Mouse (Mus musculus): ENCODE data around the gene Rnft1.

DNA sequence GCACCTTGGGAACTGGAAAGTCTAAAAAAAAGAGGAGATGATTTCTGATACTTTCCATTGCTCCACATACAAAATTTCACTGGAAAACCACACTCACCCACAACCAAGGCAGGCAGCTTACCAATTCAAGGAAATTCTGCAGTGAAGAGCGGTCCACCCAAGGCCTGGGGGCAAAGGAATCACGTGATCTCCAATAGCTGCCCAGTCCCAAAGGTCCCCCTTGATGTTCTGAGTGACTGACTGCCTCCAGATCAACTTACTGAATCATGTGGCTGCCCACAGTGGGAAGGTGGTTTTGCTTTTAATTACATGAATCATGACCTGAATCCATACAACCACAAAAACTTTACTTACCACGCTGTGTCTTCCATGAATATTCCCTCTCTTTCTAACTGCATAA, 32.8 kb downstream of the Rnft1 start:
- TF ChIP-seq CTCF (IDR thresholded peaks at IDR 0.05; ENCODE audit: borderline replicate concordance, control insufficient read depth, extremely low read depth, insufficient read depth, low read length, poor library complexity) (no peak), POLR2A (IDR thresholded peaks at IDR 0.05; ENCODE audit: control insufficient read depth, extremely low read depth, insufficient read depth, low read length, poor library complexity) (no peak)

Measured in thymus, adult 2 months (tissue).